Mouse (Mus musculus) CH12.LX (cell line): Measurements from ENCODE around the gene Rgs7. TPM values are rescaled to one million over a fixed set of nuclear protein-coding genes. Genes with fewer than 3 reads are reported as not detected.

Experiments
- DNase-seq: peaks from one replicate; pipeline ENCODE4 v3.0.0-alpha.2; 2013; ENCODE audit errors: extremely low read depth
- H3K27ac ChIP-seq: 2 replicates; pipeline ENCODE4 v1.5.1; 2012; ENCODE audit warnings: low read depth, mild to moderate bottlenecking, control low read depth, moderate library complexity; ENCODE audit not compliant: insufficient read depth
- H3K27me3 ChIP-seq: replicated peaks from 2 replicates; pipeline ENCODE3; 2012; ENCODE audit warnings: inconsistent platforms
- H3K36me3 ChIP-seq, 2 experiments: replicated peaks in 1 of 2; 2 replicates each; pipeline versions ENCODE3 to v1.6.1; 2012; ENCODE audit warnings: inconsistent platforms in 1 of 2, low read length in 1 of 2, mild to moderate bottlenecking in 1 of 2, mixed read lengths in 1 of 2, moderate library complexity in 1 of 2; ENCODE audit not compliant: control insufficient read depth in 1 of 2, insufficient read depth in 1 of 2
- H3K4me1 ChIP-seq, 2 experiments: 2 replicates each; pipeline ENCODE4 v1.6.1; 2012; ENCODE audit warnings: inconsistent platforms in 1 of 2, moderate library complexity in 1 of 2; ENCODE audit not compliant: insufficient read depth in 2 of 2, control insufficient read depth in 1 of 2
- H3K4me2 ChIP-seq: 2 replicates; pipeline ENCODE4 v1.6.1; 2012; ENCODE audit warnings: low read depth, mild to moderate bottlenecking, control low read depth; ENCODE audit not compliant: poor library complexity, insufficient read depth, severe bottlenecking
- H3K4me3 ChIP-seq, 3 experiments: fragments of 150-350 bp in 1 of 3; sonication (generic) in 1 of 3; replicated peaks in 1 of 3; 2 replicates each; pipeline versions ENCODE3 to v1.5.1; 2011 to 2012; ENCODE audit warnings: low read depth in 2 of 3, low read length in 2 of 3, mild to moderate bottlenecking in 2 of 3, moderate library complexity in 2 of 3, control low read depth in 1 of 3, improper control_type of control experiment in 1 of 3, inconsistent platforms in 1 of 3, mixed read lengths in 1 of 3; ENCODE audit not compliant: poor library complexity in 1 of 3
- H3K79me2 ChIP-seq: replicated peaks from 2 replicates; pipeline ENCODE4 v1.6.1; 2012; ENCODE audit warnings: mild to moderate bottlenecking, moderate library complexity; ENCODE audit not compliant: control insufficient read depth, poor library complexity, insufficient read depth, severe bottlenecking; ENCODE audit errors: extremely low read depth
- H3K9ac ChIP-seq: 2 replicates; pipeline ENCODE4 v1.6.1; 2012; ENCODE audit warnings: low read depth, mild to moderate bottlenecking, control low read depth, moderate library complexity; ENCODE audit not compliant: insufficient read depth
- H3K9me3 ChIP-seq: replicated peaks from 2 replicates; pipeline ENCODE3; 2012; ENCODE audit warnings: low read length, inconsistent platforms, mixed read lengths
- ELF1 ChIP-seq: IDR thresholded peaks from 2 replicates; pipeline ENCODE4 v1.6.1; 2014; ENCODE audit warnings: low read depth, mild to moderate bottlenecking, inconsistent platforms, low read length, improper control_type of control experiment
- KAT2A ChIP-seq: IDR thresholded peaks from 2 replicates; pipeline ENCODE4 v1.6.1; 2012; ENCODE audit warnings: low read length, improper control_type of control experiment, inconsistent platforms; ENCODE audit not compliant: insufficient replicate concordance
- RAD21 ChIP-seq: IDR thresholded peaks from 2 replicates; pipeline ENCODE4 v1.6.1; 2011; ENCODE audit warnings: low read depth, mild to moderate bottlenecking, low read length, improper control_type of control experiment, moderate library complexity
- SIN3A ChIP-seq: IDR thresholded peaks from 2 replicates; pipeline ENCODE4 v1.6.1; 2012; ENCODE audit warnings: low read length, improper control_type of control experiment, inconsistent platforms
- SMC3 ChIP-seq: IDR thresholded peaks from 2 replicates; pipeline ENCODE4 v1.6.1; 2011; ENCODE audit warnings: low read depth, low read length, improper control_type of control experiment
- TCF12 ChIP-seq: IDR thresholded peaks from 2 replicates; pipeline ENCODE4 v1.6.1; 2014; ENCODE audit warnings: low read depth, mild to moderate bottlenecking, inconsistent platforms, low read length, improper control_type of control experiment
- USF1 ChIP-seq: IDR thresholded peaks from 2 replicates; pipeline ENCODE4 v1.6.1; 2014; ENCODE audit warnings: low read depth, mild to moderate bottlenecking, inconsistent platforms, low read length, improper control_type of control experiment
- ZMIZ1 ChIP-seq: IDR thresholded peaks from 2 replicates; pipeline ENCODE4 v1.6.1; 2012; ENCODE audit warnings: low read depth, mild to moderate bottlenecking, inconsistent platforms, low read length, improper control_type of control experiment
- ZNF384 ChIP-seq: IDR thresholded peaks from 2 replicates; pipeline ENCODE4 v1.6.1; 2012; ENCODE audit warnings: low read depth, low read length, improper control_type of control experiment, inconsistent platforms
- dilution Hi-C: fragments of 300-500 bp; cut with MboI; formaldehyde crosslinking; loops from 2 replicates; pipeline ENCODE4 v1.14.3; 2020; ENCODE audit warnings: low sequenced_read_pairs; ENCODE audit not compliant: extremely low pct_unique_long_range_greater_than_20kb, extremely low pct_ligation_motif_present
- in situ Hi-C: fragments of 300-500 bp; cut with MboI; formaldehyde crosslinking; loops from 3 replicates; pipeline ENCODE4 v1.14.3; 2019; ENCODE audit warnings: low sequenced_read_pairs, low pct_ligation_motif_present, low pct_unique_long_range_greater_than_20kb, mixed read lengths
- polyA plus RNA-seq: library from polyadenylated mRNA; unstranded; fragments of >175 nt; gene quantifications from 2 replicates; pipeline ENCODE4 v1.2.1, GENCODE M21; 2012; ENCODE audit warnings: low read depth; ENCODE audit not compliant: insufficient read length
- total RNA-seq, 2 experiments: library from RNA; depleted of rRNA; stranded (reverse); fragments of 300-350 nt in 1 of 2; fragments of >200 nt in 1 of 2; gene quantifications; 2 replicates each; pipeline ENCODE4 v1.2.3; 2012 to 2014

The Rgs7 gene
- total and polyA plus RNA-seq, 3 experiments, result 0.04 to 0.30 (median 0.09) TPM

- no peak overlapping the region for H3K9ac ChIP-seq
- dilution Hi-C loops, result no loop called here
- in situ Hi-C loops, result no loop called here
- H3K9me3 ChIP-seq, result no peaks in the 10 kb centered on the region
- no peak for TF ChIP-seq ZNF384
- no peak for TF ChIP-seq ELF1
- no peak for TF ChIP-seq ZMIZ1
- TF ChIP-seq SIN3A, result no peak
- no peak for TF ChIP-seq RAD21
- H3K27me3 ChIP-seq, result no peaks in the 10 kb centered on the region
- H3K4me1 ChIP-seq, result peaks cover 4 to 7% of the 10 kb centered on the region in 2 experiments; a peak in 2 of 4 replicates
- H3K36me3 ChIP-seq, result no peaks in the 10 kb centered on the region
- H3K4me3 ChIP-seq, result no peak overlapping the region
- H3K79me2 ChIP-seq, result no peaks in the 10 kb centered on the region
- no peak for DNase-seq
- H3K27ac ChIP-seq, result no peak overlapping the region
- H3K4me2 ChIP-seq, result no peak overlapping the region
Measured at GRCm38 (mm10) chr1:175485109-175485508, 7.2 kb downstream of the Rgs7 start.

GRCm38 (mm10) chr1:175473060-175473459, 19.2 kb downstream of the Rgs7 start:
- TF ChIP-seq SMC3 (no peak), SIN3A (no peak)
- TF ChIP-seq, all 38 proteins: peak for 0
- Histone ChIP-seq H3K4me3 (no peak overlapping the region), H3K9me3 (no peaks in the 10 kb centered on the region), H3K27ac (no peak overlapping the region), H3K79me2 (no peaks in the 10 kb centered on the region), H3K27me3 (no peaks in the 10 kb centered on the region), H3K4me1 (peaks cover 0 to 19% of the 10 kb centered on the region in 2 experiments; a peak in 2 of 4 replicates), H3K4me2 (no peak overlapping the region), H3K9ac (no peak overlapping the region), H3K36me3 (no peaks in the 10 kb centered on the region)
- no peak for DNase-seq
- in situ Hi-C loops, result no loop called here
- dilution Hi-C loops, result no loop called here

GRCm38 (mm10) chr1:175469087-175469788, 23.1 kb downstream of the Rgs7 start:
- Histone ChIP-seq H3K4me1 (peaks cover 0 to 19% of the 10 kb centered on the region in 2 experiments; a peak in 2 of 4 replicates), H3K27me3 (no peaks in the 10 kb centered on the region), H3K9ac (no peak overlapping the region), H3K36me3 (no peaks in the 10 kb centered on the region), H3K4me3 (no peak overlapping the region), H3K79me2 (no peaks in the 10 kb centered on the region), H3K27ac (no peak overlapping the region), H3K4me2 (peak overlapping the region; percentile 11; the same call in 1 of the 2 replicates), H3K9me3 (no peaks in the 10 kb centered on the region)
- dilution Hi-C loops, result no loop called here
- peak; percentile 28 for DNase-seq
- no peak for TF ChIP-seq KAT2A
- TF ChIP-seq USF1, result no peak
- TF ChIP-seq TCF12, result no peak
- in situ Hi-C loops, result no loop called here
